Mouse (Mus musculus): ENCODE results near the gene Gm11127. TPM values are rescaled to one million over a fixed set of nuclear protein-coding genes. Genes with fewer than 3 reads are reported as not detected.
"Not testable (repeated sequence)": the region's sequence is repeated elsewhere in the genome, so short reads cannot be mapped to it uniquely, and the experiment has no call there.

The Gm11127 gene
- total RNA-seq (2014; rRNA removed) (0.13 TPM in 1 of 2 replicates, not detected in the other), polyA plus RNA-seq (2012; rRNA removed) (0.06 TPM in 1 of 2 replicates, not detected in the other)

- H3K4me1 ChIP-seq (ENCODE audit: control insufficient read depth, insufficient read depth, low read length); H3K4me3 ChIP-seq (ENCODE audit: insufficient read depth, low read depth, low read length); H3K79me2 ChIP-seq (ENCODE audit: control insufficient read depth, insufficient read depth, low read length); H3K9ac ChIP-seq (ENCODE audit: low read depth, low read length); H3K27ac ChIP-seq (replicated peaks; ENCODE audit: insufficient read depth, low read depth, low read length); H3K36me3 ChIP-seq (ENCODE audit: control insufficient read depth, insufficient read depth, low read length); H3K27me3 ChIP-seq (ENCODE audit: control insufficient read depth, insufficient read depth, low read length); DNase-seq (ENCODE audit: extremely low read depth, low read depth, low spot score): not testable (repeated sequence)
- 70% methylated on average over 1 of the region's 1 CpGs for whole genome bisulfite sequencing
These were observed at the start of gene Gm11127 for GRCm38 (mm10) chr17:36058362-36058761. Gm11127 (minus strand) TSS chr17:36058371.

DNA sequence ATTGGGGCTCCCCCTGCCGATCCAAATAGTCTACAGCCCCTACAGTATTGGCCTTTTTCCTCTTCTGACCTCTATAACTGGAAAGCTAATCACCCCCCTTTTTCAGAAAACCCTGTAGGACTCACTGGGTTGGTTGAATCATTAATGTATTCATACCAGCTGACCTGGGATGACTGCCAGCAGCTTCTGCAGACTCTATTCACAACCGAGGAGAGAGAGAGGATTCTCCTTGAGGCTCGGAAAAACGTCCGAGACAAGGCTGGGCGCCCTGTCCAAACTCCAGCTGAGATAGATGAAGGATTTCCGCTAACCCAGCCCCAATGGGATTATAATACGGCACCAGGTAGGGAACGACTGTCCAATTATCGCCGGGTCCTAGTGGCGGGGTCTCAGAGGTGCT lies 43.9 kb upstream of the Gm11127 start:
- H3K4me3 ChIP-seq (ENCODE audit: insufficient read depth, low read depth, low read length); H3K36me3 ChIP-seq (ENCODE audit: control insufficient read depth, insufficient read depth, low read length); H3K27ac ChIP-seq (replicated peaks; ENCODE audit: insufficient read depth, low read depth, low read length); DNase-seq (ENCODE audit: extremely low read depth, low read depth, low spot score); H3K4me1 ChIP-seq (ENCODE audit: control insufficient read depth, insufficient read depth, low read length); H3K79me2 ChIP-seq (ENCODE audit: control insufficient read depth, insufficient read depth, low read length); H3K27me3 ChIP-seq (ENCODE audit: control insufficient read depth, insufficient read depth, low read length); H3K9ac ChIP-seq (ENCODE audit: low read depth, low read length): not testable (repeated sequence)
- 93% methylated on average over 12 of the region's 12 CpGs for WGBS

- WGBS: 76% methylated on average over 2 of the region's 2 CpGs
- not testable (repeated sequence) for H3K27me3 ChIP-seq (ENCODE audit: control insufficient read depth, insufficient read depth, low read length); H3K27ac ChIP-seq (replicated peaks; ENCODE audit: insufficient read depth, low read depth, low read length); H3K9ac ChIP-seq (ENCODE audit: low read depth, low read length); H3K79me2 ChIP-seq (ENCODE audit: control insufficient read depth, insufficient read depth, low read length); H3K4me1 ChIP-seq (ENCODE audit: control insufficient read depth, insufficient read depth, low read length); H3K36me3 ChIP-seq (ENCODE audit: control insufficient read depth, insufficient read depth, low read length); DNase-seq (ENCODE audit: extremely low read depth, low read depth, low spot score); H3K4me3 ChIP-seq (ENCODE audit: insufficient read depth, low read depth, low read length)
These were observed 41.4 kb upstream of the Gm11127 start for GRCm38 (mm10) chr17:36099603-36100002.

DNA sequence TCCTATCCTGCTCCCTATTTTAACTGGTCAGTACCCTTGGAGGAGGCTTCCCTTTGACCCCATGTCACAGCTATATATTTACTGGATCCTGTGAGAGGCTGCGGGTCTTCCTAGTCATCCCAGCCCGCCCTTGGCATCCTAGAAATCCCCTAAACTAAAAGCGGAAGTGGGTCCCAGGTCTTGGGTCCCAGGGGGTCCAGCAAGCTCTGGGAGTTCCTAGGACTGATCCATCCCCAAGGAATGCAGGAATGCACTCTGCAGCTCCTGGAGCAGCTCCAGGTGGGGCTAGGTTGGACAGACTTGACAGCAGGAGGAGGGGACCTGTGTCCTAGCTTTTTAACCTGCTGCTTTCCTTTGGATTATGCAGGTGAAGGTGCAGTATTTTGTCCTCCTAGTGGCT lies 35.8 kb upstream of the Gm11127 start:
- no peak for DNase-seq (ENCODE audit: extremely low read depth, low read depth, low spot score)
- no peaks in the 10 kb centered on the region for H3K79me2 ChIP-seq (ENCODE audit: control insufficient read depth, insufficient read depth, low read length)
- 41% methylated on average over 3 of the region's 3 CpGs for whole genome bisulfite sequencing
- TF ChIP-seq CTCF (IDR thresholded peaks at IDR 0.05; ENCODE audit: low read depth, low read length) (no peak), POLR2A (IDR thresholded peaks at IDR 0.05; ENCODE audit: extremely low read depth, insufficient read depth, low read length) (no peak)
- H3K27ac ChIP-seq (replicated peaks; ENCODE audit: insufficient read depth, low read depth, low read length): no peak overlapping the region
- H3K4me1 ChIP-seq (ENCODE audit: control insufficient read depth, insufficient read depth, low read length): no peaks in the 10 kb centered on the region
- no peak overlapping the region for H3K4me3 ChIP-seq (ENCODE audit: insufficient read depth, low read depth, low read length)
- H3K27me3 ChIP-seq (ENCODE audit: control insufficient read depth, insufficient read depth, low read length): no peaks in the 10 kb centered on the region
- no peak overlapping the region for H3K9ac ChIP-seq (ENCODE audit: low read depth, low read length)
- no peaks in the 10 kb centered on the region for H3K36me3 ChIP-seq (ENCODE audit: control insufficient read depth, insufficient read depth, low read length)

DNA sequence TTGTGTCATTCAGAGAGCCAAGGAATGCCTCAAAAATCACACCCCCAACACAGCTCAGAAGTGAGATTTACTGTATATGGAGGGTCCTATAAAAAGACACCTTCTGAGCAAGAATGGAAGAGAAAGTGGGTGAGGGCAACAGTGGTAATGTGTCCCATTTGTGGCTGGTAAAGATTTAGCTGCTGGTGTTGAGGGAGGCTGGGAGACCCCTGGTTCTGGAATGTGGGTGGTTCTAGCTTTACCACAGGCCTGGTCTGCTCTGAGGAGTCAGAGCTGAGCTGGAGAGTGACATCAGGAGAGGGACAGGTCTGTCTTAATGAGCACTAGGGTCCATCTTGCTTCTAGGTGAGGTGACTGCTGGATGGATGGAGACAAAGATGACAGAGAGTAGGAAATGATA lies 34.3 kb upstream of the Gm11127 start:
- H3K36me3 ChIP-seq (ENCODE audit: control insufficient read depth, insufficient read depth, low read length); DNase-seq (ENCODE audit: extremely low read depth, low read depth, low spot score); H3K79me2 ChIP-seq (ENCODE audit: control insufficient read depth, insufficient read depth, low read length); H3K9ac ChIP-seq (ENCODE audit: low read depth, low read length); H3K27ac ChIP-seq (replicated peaks; ENCODE audit: insufficient read depth, low read depth, low read length); H3K27me3 ChIP-seq (ENCODE audit: control insufficient read depth, insufficient read depth, low read length); H3K4me3 ChIP-seq (ENCODE audit: insufficient read depth, low read depth, low read length); H3K4me1 ChIP-seq (ENCODE audit: control insufficient read depth, insufficient read depth, low read length): not testable (repeated sequence)

DNA sequence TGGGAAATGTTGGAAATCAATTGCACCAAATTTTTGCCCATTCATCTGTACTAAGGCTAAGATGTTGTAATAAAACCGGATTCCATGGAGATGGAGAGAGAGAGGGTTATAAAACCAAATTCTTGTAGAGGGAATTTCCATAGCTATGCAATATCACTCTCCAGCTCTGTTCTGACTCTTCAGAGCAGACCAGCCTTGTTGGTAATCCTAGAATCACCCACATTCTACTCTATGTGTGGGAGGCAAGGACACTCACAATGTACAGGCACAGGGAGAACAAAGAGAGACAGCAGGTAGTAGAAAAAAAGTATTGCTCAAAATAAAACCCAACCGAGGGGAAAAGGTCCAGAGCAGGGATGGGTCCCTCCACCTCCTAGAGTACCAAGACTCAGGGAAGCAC lies 33.8 kb upstream of the Gm11127 start:
- H3K4me3 ChIP-seq (ENCODE audit: insufficient read depth, low read depth, low read length); H3K79me2 ChIP-seq (ENCODE audit: control insufficient read depth, insufficient read depth, low read length); H3K27me3 ChIP-seq (ENCODE audit: control insufficient read depth, insufficient read depth, low read length); H3K4me1 ChIP-seq (ENCODE audit: control insufficient read depth, insufficient read depth, low read length); H3K9ac ChIP-seq (ENCODE audit: low read depth, low read length); H3K27ac ChIP-seq (replicated peaks; ENCODE audit: insufficient read depth, low read depth, low read length); H3K36me3 ChIP-seq (ENCODE audit: control insufficient read depth, insufficient read depth, low read length); DNase-seq (ENCODE audit: extremely low read depth, low read depth, low spot score): not testable (repeated sequence)
- WGBS: no CpG with 5 or more reads among the region's 2 CpGs

- H3K27me3 ChIP-seq (ENCODE audit: control insufficient read depth, insufficient read depth, low read length); H3K27ac ChIP-seq (replicated peaks; ENCODE audit: insufficient read depth, low read depth, low read length); H3K4me3 ChIP-seq (ENCODE audit: insufficient read depth, low read depth, low read length); DNase-seq (ENCODE audit: extremely low read depth, low read depth, low spot score); H3K9ac ChIP-seq (ENCODE audit: low read depth, low read length); H3K79me2 ChIP-seq (ENCODE audit: control insufficient read depth, insufficient read depth, low read length); H3K36me3 ChIP-seq (ENCODE audit: control insufficient read depth, insufficient read depth, low read length); H3K4me1 ChIP-seq (ENCODE audit: control insufficient read depth, insufficient read depth, low read length): not testable (repeated sequence)
- WGBS: 86% methylated on average over 1 of the region's 1 CpGs
These were observed 27.8 kb upstream of the Gm11127 start for GRCm38 (mm10) chr17:36085976-36086375.
